ENCODE assay signal across 25 mouse cellular contexts in the genomic region with DNA sequence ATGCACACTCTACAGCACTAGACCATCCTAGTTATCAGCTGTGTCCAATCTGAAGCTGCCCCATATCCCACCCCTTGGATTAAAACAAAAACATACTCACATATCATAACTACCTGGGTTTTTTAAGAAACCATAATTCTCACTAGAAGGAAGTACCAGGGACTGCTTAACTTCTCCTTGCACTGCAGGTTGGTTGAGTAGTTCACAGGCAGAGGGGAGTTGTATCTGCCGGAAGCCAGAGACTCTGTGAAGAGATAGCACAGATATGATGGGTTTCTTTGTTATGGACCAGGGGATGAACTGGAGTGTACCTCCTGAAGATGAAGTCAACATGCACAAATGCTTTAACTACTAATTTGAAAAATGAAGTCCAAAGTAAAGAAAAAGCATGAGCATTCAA. TPM values are rescaled to one million over a fixed set of nuclear protein-coding genes. Genes with fewer than 3 reads are reported as not detected.
"Had no signal": no experiment of that assay in that cellular context is flagged by ENCODE, and none has a peak within 500 bp of the region (broad histone marks: within the 10 kb centered on the region; RNA-seq: fewer than 3 reads in every experiment).

No protein-coding gene starts in this region.

- H3K9ac ChIP-seq: kidney, embryonic 15.5 days; limb, embryonic 13.5 days; liver, embryonic 12.5 days; liver, embryonic 15.5 days; lung, embryonic 15.5 days; neural tube, embryonic 12.5 days; neural tube, embryonic 15.5 days; stomach, embryonic 15.5 days had no signal

- H3K4me2 ChIP-seq: kidney, embryonic 15.5 days; limb, embryonic 13.5 days; liver, embryonic 12.5 days; liver, embryonic 15.5 days; lung, embryonic 15.5 days; midbrain, embryonic 11.5 days; neural tube, embryonic 12.5 days; neural tube, embryonic 15.5 days; stomach, embryonic 15.5 days had no signal

- H3K9me3 ChIP-seq: kidney, embryonic 15.5 days; limb, embryonic 10.5 days; limb, embryonic 13.5 days; liver, embryonic 12.5 days; liver, embryonic 15.5 days; lung, embryonic 15.5 days; neural tube, embryonic 12.5 days; neural tube, embryonic 15.5 days; stomach, embryonic 15.5 days had no signal

- DNase-seq: kidney, adult 11 months; kidney, adult 8-10 months; kidney, postnatal 10 days; kidney, postnatal 36 days; layer of hippocampus, postnatal 36 days; liver; lung, adult 18-20 months; lung, postnatal 14 days; lung, postnatal 4 days; midbrain, embryonic 14.5 days; retina, postnatal 1 day; right cerebral cortex, postnatal 25 days; spleen, adult 18-20 months; thymus, postnatal 25 days had no signal

- H3K27ac ChIP-seq: kidney, embryonic 15.5 days; limb, embryonic 10.5 days; limb, embryonic 13.5 days; liver, embryonic 12.5 days; liver, embryonic 15.5 days; lung, embryonic 15.5 days; neural tube, embryonic 12.5 days; neural tube, embryonic 15.5 days; stomach, embryonic 15.5 days had no signal

- H3K27me3 ChIP-seq: kidney, embryonic 15.5 days; limb, embryonic 13.5 days; liver, embryonic 12.5 days; liver, embryonic 15.5 days; lung, embryonic 15.5 days; neural tube, embryonic 12.5 days; neural tube, embryonic 15.5 days; stomach, embryonic 15.5 days had no signal

- H3K36me3 ChIP-seq: kidney, embryonic 15.5 days; limb, embryonic 10.5 days; limb, embryonic 13.5 days; liver, embryonic 12.5 days; liver, embryonic 15.5 days; lung, embryonic 15.5 days; neural tube, embryonic 12.5 days; neural tube, embryonic 15.5 days; stomach, embryonic 15.5 days had no signal

- H3K4me3 ChIP-seq: kidney, embryonic 15.5 days; limb, embryonic 10.5 days; limb, embryonic 13.5 days; liver, embryonic 12.5 days; liver, embryonic 15.5 days; lung, embryonic 15.5 days; neural tube, embryonic 12.5 days; neural tube, embryonic 15.5 days; stomach, embryonic 15.5 days had no signal

- H3K4me1 ChIP-seq: kidney, embryonic 15.5 days; limb, embryonic 10.5 days; limb, embryonic 13.5 days; liver, embryonic 12.5 days; liver, embryonic 15.5 days; lung, embryonic 15.5 days; neural tube, embryonic 12.5 days; neural tube, embryonic 15.5 days; stomach, embryonic 15.5 days had no signal

- ATAC-seq: liver, embryonic 12.5 days had no signal

RNA-seq across cellular contexts. Expression of a gene that starts 15.1 kb away (rescaled TPM):
- polyA plus RNA-seq: kidney, embryonic 15.5 days; limb, embryonic 10.5 days; limb, embryonic 13.5 days; liver, embryonic 12.5 days; midbrain, embryonic 11.5 days; midbrain, embryonic 14.5 days; midbrain, postnatal 0 days; neural tube, embryonic 12.5 days; neural tube, embryonic 15.5 days; stomach, embryonic 15.5 days had no signal

RNA-seq across cellular contexts. Expression of a gene that starts 35.8 kb away (rescaled TPM):
- polyA plus RNA-seq: midbrain, embryonic 14.5 days; midbrain, postnatal 0 days; neural tube, embryonic 12.5 days; neural tube, embryonic 15.5 days had no signal

RNA-seq across cellular contexts. Expression of a gene that starts 57.4 kb away (rescaled TPM):
- polyA plus RNA-seq: kidney, embryonic 15.5 days; limb, embryonic 10.5 days; limb, embryonic 13.5 days; liver, embryonic 12.5 days; midbrain, embryonic 11.5 days; midbrain, embryonic 14.5 days; midbrain, postnatal 0 days; neural tube, embryonic 12.5 days; neural tube, embryonic 15.5 days had no signal
